Mouse (Mus musculus): ENCODE measurements at regions not wholly inside any gene's neighbourhood (a gene's known extent, or its start where the extent isn't known, plus 50 kb on each side); places are given as distances from the start of the nearest gene placed in this dataset.
A peak's percentile ranks its signal among the peaks of the same experiment; 100 is the strongest.

DNA sequence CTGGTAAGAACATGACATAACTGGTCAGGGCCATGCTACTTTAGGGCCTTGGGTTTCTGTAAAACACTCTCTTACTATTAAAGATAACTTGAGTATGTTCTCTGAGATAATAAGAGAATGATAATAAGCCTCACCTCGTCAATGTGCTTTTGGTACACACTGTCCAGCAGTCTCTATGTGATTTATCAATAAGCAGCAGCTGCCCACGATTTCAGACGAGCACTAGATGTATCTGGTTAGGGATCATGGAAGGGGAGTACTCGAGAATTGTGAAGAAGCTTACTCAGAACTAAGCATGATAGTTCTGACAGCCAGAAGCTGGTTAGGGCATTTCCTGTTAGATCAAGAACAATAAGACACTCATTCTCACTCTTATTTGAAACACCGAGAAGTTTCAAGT lies 53.8 kb downstream of the Neurod6 start:
- no peak for DNase-seq
- intact Hi-C loops (cut with DNase I) = no loop called here

DNA sequence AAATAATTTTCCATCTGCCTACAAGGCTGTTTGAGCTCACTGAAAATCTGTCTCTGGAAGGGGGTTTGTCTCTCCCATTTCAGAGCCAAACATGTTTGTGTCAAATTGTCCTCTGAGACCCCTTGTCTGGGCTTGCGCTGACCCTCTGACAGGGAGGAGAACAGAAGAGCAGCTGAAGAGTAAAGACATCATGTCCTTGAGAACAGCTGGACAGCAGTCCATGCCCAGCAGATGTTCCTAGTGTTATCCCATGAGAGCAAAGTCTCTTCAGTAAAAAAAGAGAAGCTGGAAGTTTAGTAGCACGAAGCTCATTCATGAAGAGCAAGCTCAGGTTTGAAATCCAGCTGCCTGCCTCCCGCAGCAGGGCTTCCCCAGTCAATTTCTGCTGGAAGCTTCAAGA lies 60.7 kb downstream of the Neurod6 start:
- intact Hi-C loops (cut with DNase I) = no loop called here
- DNase-seq = no peak

DNA sequence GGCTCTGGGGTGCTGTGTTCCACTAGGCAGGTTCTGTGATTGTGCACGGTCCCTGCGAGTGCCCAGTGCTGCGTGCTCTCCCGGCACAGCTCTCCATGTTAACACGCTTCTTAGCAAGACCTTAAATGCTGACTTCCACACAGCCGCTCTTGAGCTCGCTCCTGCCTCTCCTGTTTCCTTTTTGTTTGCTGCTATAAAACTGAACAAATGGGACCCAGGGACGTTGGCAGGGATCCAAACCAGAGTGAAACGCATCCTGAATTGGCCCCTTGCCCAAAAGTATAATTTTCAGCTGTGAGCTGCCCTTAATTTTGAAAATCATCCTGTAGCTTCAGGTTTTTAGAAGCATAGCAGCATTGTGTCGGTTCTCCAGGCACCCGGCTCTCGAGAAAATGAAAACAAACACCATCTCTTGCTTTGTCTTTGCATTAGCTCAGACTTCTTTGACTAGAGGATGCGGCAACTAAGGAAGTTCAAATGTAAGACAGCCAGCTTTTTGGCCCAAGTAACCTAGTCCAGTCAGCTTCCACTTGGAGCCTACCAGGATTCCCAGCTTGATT lies 63.1 kb downstream of the Neurod6 start:
- DNase-seq = peak; percentile 76
- intact Hi-C loops (cut with DNase I) = no loop called here

DNA sequence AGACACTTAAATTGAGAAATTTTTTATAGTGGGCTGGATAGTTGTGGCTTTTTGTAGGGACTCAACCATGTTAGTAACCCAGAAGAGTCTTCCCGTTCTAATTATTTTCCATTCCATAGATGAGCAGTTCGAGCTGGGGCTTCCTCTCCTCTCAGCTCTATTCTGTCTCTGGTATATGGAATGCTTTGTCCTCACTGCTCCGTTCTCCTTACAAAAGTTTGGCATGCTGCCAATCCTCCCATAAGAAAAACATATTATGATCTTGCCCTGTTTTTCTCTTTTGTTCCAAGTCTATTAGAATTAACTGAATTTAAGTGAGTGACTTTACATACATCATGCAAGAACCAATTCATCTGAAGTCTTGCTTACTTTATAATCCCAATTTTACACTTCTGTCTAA lies 70.7 kb downstream of the Neurod6 start:
- intact Hi-C loops (cut with DNase I) = no loop called here
- DNase-seq = no peak

DNA sequence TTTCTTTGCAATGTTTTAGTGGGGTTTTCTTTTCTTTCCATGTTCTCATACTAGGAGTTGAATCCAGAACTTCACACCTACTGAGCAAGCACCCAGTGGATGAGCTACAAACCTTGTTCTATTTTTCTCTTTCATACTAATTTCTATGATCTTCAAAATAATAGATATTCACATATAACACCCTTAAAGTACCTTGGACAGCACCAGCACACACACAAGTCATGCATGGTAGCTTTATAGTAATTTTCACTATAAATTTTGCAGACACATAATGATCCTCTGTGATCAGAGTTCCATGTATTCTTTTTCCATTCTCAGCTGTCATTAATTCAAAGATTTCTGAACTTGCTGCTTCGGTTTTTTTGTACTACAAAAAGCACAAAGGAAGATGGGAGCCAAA lies 71.1 kb downstream of the Neurod6 start:
- intact Hi-C loops (cut with DNase I) = no loop called here
- no peak for DNase-seq

DNA sequence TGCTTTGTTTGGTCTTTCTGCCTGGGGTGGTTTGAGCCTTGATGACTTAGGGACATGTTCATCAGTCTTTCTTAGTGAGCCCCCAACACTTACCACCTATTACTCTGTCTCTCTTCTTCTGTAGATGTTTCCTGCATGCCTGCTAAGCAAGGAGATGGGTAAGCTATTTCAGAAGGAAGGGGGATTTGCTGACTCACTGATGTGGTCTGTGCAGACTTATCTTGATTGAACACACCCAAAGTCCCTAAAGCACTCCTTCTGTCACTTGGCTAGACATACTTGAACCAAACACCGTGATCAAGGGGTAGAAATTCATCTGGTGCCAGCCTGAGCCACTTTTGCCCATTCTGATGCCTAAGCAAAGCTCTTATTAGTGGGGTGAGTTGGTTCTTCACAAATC lies 72.0 kb downstream of the Neurod6 start:
- DNase-seq = no peak
- intact Hi-C loops (cut with DNase I) = no loop called here

DNA sequence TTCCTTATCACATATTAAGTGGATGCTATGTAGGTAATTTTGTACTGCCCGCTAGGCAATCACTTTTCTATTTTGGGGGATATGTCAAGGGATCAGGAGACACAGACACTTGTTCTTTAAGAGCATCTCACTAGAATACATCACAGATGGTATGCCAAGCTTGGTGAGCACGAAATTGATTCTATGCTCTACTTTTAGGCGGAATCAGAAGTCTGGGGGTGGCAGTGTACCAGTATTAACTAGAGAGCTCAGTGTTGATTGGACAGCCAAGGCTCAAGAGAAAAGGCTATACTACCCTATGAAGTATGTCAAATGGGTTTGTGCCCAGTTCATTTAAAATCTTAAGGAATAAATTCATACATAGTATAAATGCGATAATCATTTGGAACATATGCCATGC lies 84.0 kb downstream of the Neurod6 start:
- intact Hi-C loops (cut with DNase I) = no loop called here
- DNase-seq = no peak

DNA sequence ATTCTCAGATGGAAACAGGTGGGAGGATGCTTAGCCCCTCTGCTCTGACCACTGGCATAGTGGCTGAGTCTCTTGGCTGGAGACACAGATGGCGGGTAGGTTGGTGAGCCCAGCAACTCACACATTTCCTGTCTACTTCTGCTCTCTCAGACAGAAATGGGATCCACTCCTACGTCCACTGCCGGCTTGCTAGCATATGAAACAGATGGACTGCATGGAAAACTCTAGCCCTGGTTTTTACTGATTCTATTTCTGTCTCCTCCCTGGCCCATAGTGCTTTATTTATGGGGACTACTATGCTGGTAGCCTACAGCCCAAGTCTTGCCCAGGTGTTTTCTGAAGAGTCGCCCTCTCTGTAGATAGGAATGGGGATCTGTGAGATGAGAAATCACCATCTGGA lies 88.9 kb downstream of the Neurod6 start:
- no peak for DNase-seq
- intact Hi-C loops (cut with DNase I) = no loop called here

DNA sequence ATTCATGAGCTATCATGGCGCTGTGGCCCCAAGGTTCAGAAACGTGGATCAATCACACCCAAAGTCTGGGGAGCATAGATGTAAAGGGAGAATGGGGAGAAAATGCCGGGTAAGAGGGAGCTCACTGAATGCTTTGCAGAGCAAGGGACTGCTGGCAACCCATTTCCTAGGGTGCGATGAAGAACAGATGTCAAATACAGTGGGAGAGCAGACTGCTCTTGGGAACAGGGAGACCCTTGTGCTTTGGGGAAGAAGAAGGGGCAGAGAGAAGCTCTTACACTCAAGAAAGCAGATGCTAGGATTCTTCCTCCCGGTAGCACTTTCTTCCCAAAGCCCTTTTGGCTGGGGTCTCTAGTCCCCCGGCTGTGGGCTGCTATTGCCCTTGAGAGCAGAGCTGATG lies 100.0 kb downstream of the Neurod6 start:
- no peak for DNase-seq
- intact Hi-C loops (cut with DNase I) = no loop called here

DNA sequence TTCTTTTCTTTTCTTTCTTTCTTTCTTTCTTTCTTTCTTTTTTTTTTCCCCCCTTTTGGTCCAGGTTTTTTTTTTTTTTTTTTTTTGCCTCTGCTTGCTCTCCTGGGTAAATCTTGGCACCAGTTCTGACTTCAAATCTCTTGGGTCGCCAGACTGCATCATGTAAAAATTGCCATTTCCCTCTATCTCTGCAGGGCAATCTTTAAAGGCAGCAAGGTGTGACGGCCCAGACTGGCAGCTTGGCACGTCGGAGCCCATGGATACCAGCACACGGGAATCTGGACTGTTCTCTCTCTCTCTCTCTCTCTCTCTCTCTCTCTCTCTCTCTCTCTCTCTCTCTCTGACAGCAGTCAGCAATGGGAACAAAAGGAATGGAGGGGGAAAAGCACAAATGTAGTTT lies 101.0 kb downstream of the Neurod6 start:
- intact Hi-C loops (cut with DNase I) = no loop called here

DNA sequence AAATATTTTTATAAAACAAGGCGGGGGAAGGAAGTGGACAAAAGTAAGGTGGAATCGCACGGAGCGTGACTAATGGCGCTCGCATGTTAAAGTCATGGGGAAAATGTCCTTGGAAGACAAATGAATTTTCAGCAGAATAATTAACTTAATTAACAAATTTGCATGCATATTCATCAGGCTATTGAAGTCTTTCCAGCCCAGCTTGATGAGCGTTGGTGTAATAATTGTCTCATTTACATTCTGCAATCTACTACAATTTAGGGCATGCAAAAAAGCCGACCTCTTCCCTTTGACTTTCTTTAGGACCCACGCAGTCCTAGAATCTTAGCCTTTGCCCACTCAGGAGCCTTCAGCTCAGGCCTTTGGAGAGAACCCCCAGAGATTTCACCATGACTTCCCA lies 101.5 kb downstream of the Neurod6 start:
- DNase-seq = no peak
- intact Hi-C loops (cut with DNase I) = no loop called here

More for the DNA sequence above, 101.0 kb downstream of the Neurod6 start:
- peak; percentile 44 for DNase-seq

DNA sequence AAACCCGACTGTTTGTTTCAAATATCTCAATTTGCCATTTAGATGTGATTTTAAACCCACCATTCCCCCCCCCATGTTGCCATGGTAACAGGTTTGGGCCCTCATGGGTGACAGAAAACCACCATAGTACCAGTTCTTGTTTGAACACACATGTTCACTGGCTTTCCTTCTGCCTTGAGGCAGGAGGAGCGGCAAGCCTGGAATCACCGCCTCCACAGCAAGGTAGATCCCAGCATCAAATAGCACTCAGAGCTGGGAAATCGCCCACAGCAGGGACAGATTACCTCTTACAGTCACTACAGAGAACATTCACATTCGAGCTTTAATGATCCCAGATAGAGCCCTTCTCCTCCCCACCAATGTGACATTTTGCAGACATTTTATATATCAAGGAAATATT lies 102.0 kb downstream of the Neurod6 start:
- DNase-seq = peak; percentile 19

DNA sequence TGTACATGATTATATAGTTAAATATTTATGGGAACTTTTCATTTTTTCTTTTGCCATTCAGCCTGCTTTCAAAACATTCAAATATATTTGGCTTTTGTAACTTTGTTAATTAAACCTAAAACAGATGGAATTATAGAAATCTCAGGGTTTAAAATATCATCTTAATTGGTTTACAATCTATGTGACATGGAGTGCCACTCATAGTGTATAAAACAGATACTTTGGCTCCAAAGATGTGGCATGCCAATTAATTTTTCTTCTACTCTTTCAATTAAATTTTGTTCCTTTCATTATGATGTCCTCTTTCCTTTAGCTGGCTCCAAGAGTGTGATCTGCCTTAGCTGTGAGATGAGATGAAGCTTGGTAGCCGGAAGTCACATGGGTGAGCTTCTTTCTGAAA lies 103.0 kb downstream of the Neurod6 start:
- intact Hi-C loops (cut with DNase I) = no loop called here
- no peak for DNase-seq

More for the DNA sequence above, 102.0 kb downstream of the Neurod6 start:
- intact Hi-C loops (cut with DNase I) = no loop called here

DNA sequence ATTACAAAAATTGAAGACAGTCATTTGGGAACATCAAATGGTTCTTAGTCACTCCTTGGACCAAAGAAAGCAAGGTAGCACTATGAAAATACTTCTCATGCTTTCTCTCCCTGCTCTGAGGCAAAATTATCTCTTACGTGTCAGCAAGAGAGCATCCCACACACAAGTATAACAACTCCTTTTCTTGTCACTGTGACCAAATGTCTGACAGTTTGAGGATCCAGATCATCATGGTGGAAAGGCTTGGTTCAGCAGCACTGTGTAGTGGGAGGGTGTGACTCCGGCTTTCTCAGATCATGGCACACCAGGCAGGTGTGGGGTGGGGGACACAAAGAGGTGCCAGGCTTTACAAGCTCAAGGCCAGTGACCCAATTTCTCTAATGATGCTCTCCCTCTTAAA lies 113.5 kb downstream of the Neurod6 start:
- intact Hi-C loops (cut with DNase I) = no loop called here
- DNase-seq = no peak

DNA sequence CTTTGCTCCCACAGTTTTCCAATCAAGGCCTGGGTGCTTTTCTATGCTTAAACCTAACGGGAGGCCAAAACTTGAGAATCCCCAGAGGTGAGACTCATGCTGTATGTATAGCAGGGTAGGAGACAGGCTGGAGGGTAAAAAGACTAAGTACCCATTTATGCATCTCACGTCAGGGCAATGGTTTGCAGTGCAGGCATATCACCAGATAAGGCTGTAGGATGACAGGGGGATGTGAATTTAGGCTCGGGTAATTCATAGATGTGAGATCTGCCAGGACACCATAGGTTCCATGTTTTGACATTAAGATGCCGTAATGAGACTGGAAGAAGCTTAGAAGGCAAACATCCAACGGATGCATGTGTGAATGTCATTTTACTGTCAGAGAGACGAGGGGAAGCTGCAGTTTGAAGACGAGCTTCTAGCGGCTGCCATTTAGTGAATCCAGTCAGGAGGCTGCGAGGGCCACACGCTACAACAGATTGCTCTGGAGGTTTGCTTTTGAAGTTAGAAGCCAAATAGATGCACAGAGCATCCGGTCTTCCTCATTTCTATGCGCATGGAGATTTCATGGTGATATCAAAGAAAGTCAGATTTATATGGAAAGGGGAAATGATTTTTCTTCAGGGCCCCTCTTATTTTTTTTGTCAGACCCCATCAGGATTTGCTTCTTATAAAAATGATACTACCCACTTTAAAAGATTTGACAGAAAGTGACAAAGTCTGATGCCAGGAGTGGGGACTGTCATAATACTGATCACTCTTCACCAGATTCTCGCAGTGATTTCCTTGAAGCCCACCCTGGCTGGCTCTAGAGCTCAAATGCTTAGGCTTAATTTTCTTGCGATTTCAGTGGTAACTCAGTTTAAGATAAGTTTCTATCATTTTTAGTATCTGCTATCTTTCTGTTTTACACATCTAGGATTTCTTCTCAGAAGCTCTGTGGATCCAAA lies 113.8 kb downstream of the Adcyap1r1 start:
- intact Hi-C loops (cut with DNase I) = no loop called here
- DNase-seq = no peak

DNA sequence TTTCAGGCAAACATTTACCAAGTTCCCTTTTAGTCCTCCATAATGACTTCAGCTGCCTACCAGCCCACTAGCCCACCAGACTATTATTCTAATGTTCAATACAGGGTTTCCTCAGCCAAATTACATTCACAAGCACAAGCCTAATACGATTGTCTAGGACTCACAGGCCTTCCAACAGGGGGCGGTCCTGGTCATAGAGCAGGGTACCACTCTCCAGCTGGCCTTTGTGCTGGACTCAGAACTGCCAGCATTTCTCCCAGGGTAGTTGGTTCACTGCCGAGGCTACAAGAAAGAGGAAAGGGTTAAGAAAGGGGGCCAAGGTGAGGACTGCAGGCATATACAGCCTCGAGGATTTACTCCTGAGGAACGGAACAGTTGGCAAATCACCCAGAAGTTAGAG lies 108.8 kb downstream of the Adcyap1r1 start:
- DNase-seq = peak; percentile 57
- intact Hi-C loops (cut with DNase I) = no loop called here

DNA sequence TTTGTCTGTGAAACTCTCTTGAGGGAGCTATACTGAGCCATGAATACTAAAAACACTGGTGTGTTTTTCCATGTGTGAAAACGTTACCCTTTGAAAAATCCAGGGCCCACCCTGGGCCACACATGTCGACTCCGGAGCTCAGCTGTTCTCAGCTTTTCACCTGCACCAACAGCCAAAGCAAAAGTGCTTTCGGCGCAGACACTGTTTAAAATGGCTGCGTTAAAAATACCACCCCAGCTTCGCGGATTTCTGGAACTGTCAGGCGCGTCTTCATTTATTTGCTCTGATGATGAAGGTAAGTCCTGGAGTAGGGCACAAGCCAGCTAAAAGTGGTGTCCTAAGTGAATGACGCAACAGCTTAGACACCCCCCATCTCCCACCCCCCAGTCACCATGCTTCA lies 108.0 kb downstream of the Adcyap1r1 start:
- intact Hi-C loops (cut with DNase I) = loop anchor here (10.0 kb wide), 1 partner anchor 245 kb away; no protein-coding TSS in a partner anchor
- DNase-seq = no peak
